Mouse (Mus musculus) forebrain, embryonic 16.5 days (tissue): ENCODE measurements at regions not wholly inside any gene's neighbourhood (a gene's known extent, or its start where the extent isn't known, plus 50 kb on each side); places are given as distances from the start of the nearest gene placed in this dataset.

ENCODE experiments used
- ATAC-seq: fragments of 200-750 bp; cut with Nextera tagmentation; 2 replicates; pipeline ENCODE4 v1.8.0; 2017; ENCODE audit warnings: mild to moderate bottlenecking, moderate library complexity
- H3K27ac ChIP-seq: fragments of 300-500 bp; sonication (generic); 2 replicates; pipeline ENCODE4 v1.5.1; 2014; ENCODE audit warnings: low read length, control low read depth
- H3K27me3 ChIP-seq: fragments of 300-500 bp; sonication (generic); replicated peaks from 2 replicates; pipeline ENCODE4 v1.6.1; 2014; ENCODE audit warnings: low read length; ENCODE audit not compliant: control insufficient read depth, insufficient read depth
- H3K36me3 ChIP-seq: fragments of 300-500 bp; sonication (generic); 2 replicates; pipeline ENCODE4 v1.6.1; 2014; ENCODE audit not compliant: control insufficient read depth, insufficient read depth
- H3K4me1 ChIP-seq: fragments of 300-500 bp; sonication (generic); replicated peaks from 2 replicates; pipeline ENCODE4 v1.6.1; 2014; ENCODE audit warnings: low read length; ENCODE audit not compliant: control insufficient read depth, insufficient read depth
- H3K4me2 ChIP-seq: fragments of 300-500 bp; sonication (generic); 2 replicates; pipeline ENCODE4 v1.6.1; 2014; ENCODE audit warnings: mild to moderate bottlenecking, low read length, control low read depth
- H3K4me3 ChIP-seq: fragments of 300-500 bp; sonication (generic); replicated peaks from 2 replicates; pipeline ENCODE4 v1.5.1; 2014; ENCODE audit warnings: mild to moderate bottlenecking, low read length, control low read depth
- H3K9ac ChIP-seq: fragments of 300-500 bp; sonication (generic); replicated peaks from 2 replicates; pipeline ENCODE4 v1.6.1; 2014; ENCODE audit warnings: low read depth, low read length, control low read depth
- H3K9me3 ChIP-seq: fragments of 300-500 bp; sonication (generic); 2 replicates; pipeline ENCODE4 v1.6.1; 2016; ENCODE audit warnings: low read length; ENCODE audit not compliant: control insufficient read depth
- WGBS: fragments of 180-500 bp; shearing (Covaris S2); extraction: QIAGEN DNeasy Blood & Tissue Kit; methylation state at CpG from one replicate; pipeline ENCODE4 v1.1.7; 2014; 5-methylcytosine and 5-hydroxymethylcytosine counted together

DNA sequence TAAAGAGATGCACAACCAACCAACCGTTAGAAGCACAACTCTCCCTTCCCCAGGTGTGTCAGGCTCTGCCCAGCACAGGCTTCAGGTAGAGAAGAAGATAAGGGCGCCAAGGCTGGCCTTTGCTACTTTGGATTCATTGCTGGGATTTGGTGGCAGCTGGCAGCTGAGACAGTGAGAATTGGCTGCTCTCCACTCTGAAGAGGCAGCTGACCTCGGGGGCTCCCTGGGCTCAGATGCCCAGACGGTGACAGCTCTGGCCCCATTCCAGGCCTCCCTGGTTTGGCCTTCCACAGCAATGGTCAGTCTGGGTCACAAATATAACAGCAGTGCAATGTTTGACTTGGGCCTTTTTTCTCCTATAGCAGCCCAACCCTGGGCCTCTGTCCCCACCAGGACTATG lies 411.9 kb downstream of the Bcor start:
- H3K36me3 ChIP-seq: no peaks in the 10 kb centered on the region
- no peaks in the 10 kb centered on the region for H3K4me1 ChIP-seq
- H3K27ac ChIP-seq: no peak overlapping the region
- no peak overlapping the region for H3K4me3 ChIP-seq
- no peak overlapping the region for H3K4me2 ChIP-seq
- no peaks in the 10 kb centered on the region for H3K27me3 ChIP-seq
- no peak overlapping the region for H3K9ac ChIP-seq
- no peak for ATAC-seq
- no peaks in the 10 kb centered on the region for H3K9me3 ChIP-seq
- 40% methylated on average over 4 of the region's 4 CpGs for WGBS

- H3K36me3 ChIP-seq: no peaks in the 10 kb centered on the region
- no peak overlapping the region for H3K27ac ChIP-seq
- H3K9me3 ChIP-seq: no peaks in the 10 kb centered on the region
- no peaks in the 10 kb centered on the region for H3K27me3 ChIP-seq
- 68% methylated on average over 5 of the region's 5 CpGs for WGBS
- H3K4me3 ChIP-seq: no peak overlapping the region
- H3K4me1 ChIP-seq: no peaks in the 10 kb centered on the region
- no peak for ATAC-seq
- H3K4me2 ChIP-seq: no peak overlapping the region
- H3K9ac ChIP-seq: no peak overlapping the region
Measured at GRCm38 (mm10) chrX:11752513-11752912, 407.6 kb downstream of the Bcor start.

GRCm38 (mm10) chrX:11752973-11753590 lies 407.1 kb downstream of the Bcor start:
- H3K27me3 ChIP-seq: no peaks in the 10 kb centered on the region
- ATAC-seq: no peak

GRCm38 (mm10) chrX:11755046-11755445 lies 405.1 kb downstream of the Bcor start:
- WGBS: 100% methylated on average over 2 of the region's 2 CpGs
- Histone ChIP-seq H3K4me1 (no peaks in the 10 kb centered on the region), H3K27me3 (no peaks in the 10 kb centered on the region), H3K36me3 (no peaks in the 10 kb centered on the region), H3K4me2 (no peak overlapping the region), H3K27ac (no peak overlapping the region), H3K4me3 (no peak overlapping the region), H3K9ac (no peak overlapping the region), H3K9me3 (no peaks in the 10 kb centered on the region)
- ATAC-seq: no peak

More at GRCm38 (mm10) chrX:11752973-11753590, 407.1 kb downstream of the Bcor start:
- Histone ChIP-seq H3K9me3 (no peaks in the 10 kb centered on the region), H3K4me1 (no peaks in the 10 kb centered on the region), H3K9ac (no peak overlapping the region), H3K4me3 (no peak overlapping the region), H3K36me3 (no peaks in the 10 kb centered on the region), H3K4me2 (no peak overlapping the region), H3K27ac (no peak overlapping the region)
- 44% methylated on average over 12 of the region's 13 CpGs for WGBS

DNA sequence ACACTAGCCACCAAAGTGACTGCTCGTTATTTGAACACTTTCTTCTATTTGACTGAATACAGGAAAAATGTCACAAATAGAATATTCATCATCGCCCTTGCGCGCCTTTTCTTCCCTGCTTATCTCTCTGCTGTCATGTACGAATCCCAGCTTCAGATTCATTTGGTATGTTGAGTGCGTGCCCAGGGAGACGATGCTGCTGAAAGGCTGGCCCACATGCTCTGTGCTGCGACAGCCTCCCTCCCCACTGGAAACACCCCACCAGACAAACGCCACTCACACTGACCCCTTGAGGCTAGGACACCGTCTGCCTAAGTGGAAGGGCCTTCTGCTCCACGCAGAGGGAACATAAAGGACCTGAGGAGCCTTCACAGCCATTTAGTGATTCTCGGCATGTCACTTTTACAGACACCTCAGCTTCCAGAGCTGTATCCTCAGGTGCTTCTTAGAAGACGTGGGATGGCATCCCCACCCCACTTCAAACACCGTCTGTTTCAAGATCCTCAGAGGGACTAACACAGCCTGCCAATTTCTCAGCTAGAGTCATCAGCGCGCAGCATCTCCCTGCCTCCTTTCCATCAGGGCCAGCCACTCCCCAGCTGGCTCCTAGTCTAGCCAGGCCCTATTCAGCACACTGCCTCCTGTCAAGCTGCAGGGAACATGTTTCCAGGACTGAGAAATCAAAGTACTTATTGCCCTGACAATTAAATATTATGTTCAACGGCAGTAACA lies 396.6 kb downstream of the Bcor start:
- peak; percentile 65 for ATAC-seq
- H3K9ac ChIP-seq: no peak overlapping the region
- no peaks in the 10 kb centered on the region for H3K4me1 ChIP-seq
- H3K4me2 ChIP-seq: no peak overlapping the region
- H3K27ac ChIP-seq: no peak overlapping the region; the same call in 1 of the 2 replicates
- H3K36me3 ChIP-seq: no peaks in the 10 kb centered on the region
- H3K4me3 ChIP-seq: no peak overlapping the region
- H3K9me3 ChIP-seq: no peaks in the 10 kb centered on the region
- WGBS: 61% methylated on average over 17 of the region's 17 CpGs
- no peaks in the 10 kb centered on the region; the same call in 1 of the 2 replicates for H3K27me3 ChIP-seq

GRCm38 (mm10) chrX:11776236-11776899 lies 383.8 kb downstream of the Bcor start:
- no peaks in the 10 kb centered on the region for H3K4me1 ChIP-seq
- H3K4me2 ChIP-seq: no peak overlapping the region
- H3K27me3 ChIP-seq: no peaks in the 10 kb centered on the region
- 78% methylated on average over 6 of the region's 6 CpGs for WGBS
- no peak overlapping the region for H3K9ac ChIP-seq
- no peak overlapping the region for H3K4me3 ChIP-seq
- no peak for ATAC-seq
- H3K27ac ChIP-seq: no peak overlapping the region
- H3K9me3 ChIP-seq: no peaks in the 10 kb centered on the region
- H3K36me3 ChIP-seq: no peaks in the 10 kb centered on the region

GRCm38 (mm10) chrX:11795010-11795409 lies 365.1 kb downstream of the Bcor start:
- Histone ChIP-seq H3K4me1 (peaks cover 3% of the 10 kb centered on the region), H3K27me3 (no peaks in the 10 kb centered on the region), H3K27ac (no peak overlapping the region), H3K4me2 (no peak overlapping the region), H3K9ac (no peak overlapping the region), H3K9me3 (no peaks in the 10 kb centered on the region), H3K36me3 (no peaks in the 10 kb centered on the region), H3K4me3 (no peak overlapping the region)
- 69% methylated on average over 6 of the region's 6 CpGs for WGBS
- no peak for ATAC-seq

DNA sequence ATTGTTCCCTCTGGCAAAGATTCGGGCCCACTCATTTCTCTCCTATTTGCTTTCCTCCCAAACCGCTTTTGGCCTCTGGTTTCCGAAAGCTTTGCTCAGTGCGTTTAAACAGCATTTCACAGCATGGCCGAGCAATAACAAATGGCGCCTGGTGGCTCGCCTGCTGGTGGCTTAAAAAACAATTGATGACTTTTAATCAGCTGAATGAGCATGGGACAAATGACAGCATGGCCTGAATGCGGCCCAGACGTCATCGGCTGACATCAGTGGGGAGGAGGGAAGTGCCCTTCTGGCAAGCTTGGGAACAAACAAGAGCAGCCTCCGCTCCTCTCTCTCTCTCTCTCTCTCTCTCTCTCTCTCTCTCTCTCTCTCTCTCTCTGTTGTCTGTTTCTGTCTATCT lies 362.3 kb downstream of the Bcor start:
- Histone ChIP-seq H3K4me3 (no peak overlapping the region), H3K4me2 (no peak overlapping the region), H3K9ac (no peak overlapping the region), H3K27me3 (no peaks in the 10 kb centered on the region), H3K9me3 (no peaks in the 10 kb centered on the region), H3K36me3 (no peaks in the 10 kb centered on the region), H3K4me1 (peaks cover 12% of the 10 kb centered on the region), H3K27ac (no peak overlapping the region)
- peak; percentile 23; the same call in 1 of the 2 replicates for ATAC-seq
- WGBS: 7% methylated on average over 10 of the region's 11 CpGs

DNA sequence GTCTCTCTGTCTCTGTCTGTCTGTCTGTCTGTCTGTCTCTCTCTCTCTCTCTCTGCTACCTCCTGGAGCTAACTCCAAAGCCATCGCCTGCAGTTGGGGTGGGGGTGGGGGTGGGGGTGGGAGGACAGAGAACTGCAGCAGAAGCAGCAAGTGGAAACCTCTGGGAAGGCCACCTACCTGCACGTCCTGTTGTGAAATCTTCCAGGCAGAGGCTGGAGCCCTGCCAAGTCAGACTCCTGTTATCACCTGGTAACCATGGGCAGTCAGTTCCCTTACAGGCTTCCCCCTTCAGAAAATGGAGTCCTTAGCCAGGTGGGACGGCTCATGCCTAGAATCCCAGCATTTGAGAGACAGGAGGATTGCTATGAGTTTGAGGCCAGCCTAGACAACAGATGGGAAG lies 361.8 kb downstream of the Bcor start:
- H3K4me1 ChIP-seq: peaks cover 16% of the 10 kb centered on the region
- H3K4me3 ChIP-seq: no peak overlapping the region
- H3K9me3 ChIP-seq: no peaks in the 10 kb centered on the region
- no peak for ATAC-seq
- H3K4me2 ChIP-seq: no peak overlapping the region
- WGBS: 29% methylated on average over 2 of the region's 3 CpGs
- H3K27me3 ChIP-seq: no peaks in the 10 kb centered on the region
- H3K27ac ChIP-seq: no peak overlapping the region
- no peaks in the 10 kb centered on the region for H3K36me3 ChIP-seq
- no peak overlapping the region for H3K9ac ChIP-seq
